Mouse (Mus musculus) spleen, adult 2 months (tissue): ENCODE measurements around the gene Slc6a5.

ENCODE experiments used
- CTCF ChIP-seq: fragments of 200-500 bp; IDR thresholded peaks from 2 replicates; pipeline ENCODE4 v1.5.1; 2011; ENCODE audit warnings: mild to moderate bottlenecking, inconsistent platforms; ENCODE audit not compliant: insufficient read depth, insufficient read length, insufficient replicate concordance; ENCODE audit errors: extremely low read depth
- POLR2A ChIP-seq: fragments of 200-500 bp; IDR thresholded peaks from 2 replicates; pipeline ENCODE4 v1.6.1; 2011; ENCODE audit warnings: low read depth, low read length, inconsistent platforms

DNA sequence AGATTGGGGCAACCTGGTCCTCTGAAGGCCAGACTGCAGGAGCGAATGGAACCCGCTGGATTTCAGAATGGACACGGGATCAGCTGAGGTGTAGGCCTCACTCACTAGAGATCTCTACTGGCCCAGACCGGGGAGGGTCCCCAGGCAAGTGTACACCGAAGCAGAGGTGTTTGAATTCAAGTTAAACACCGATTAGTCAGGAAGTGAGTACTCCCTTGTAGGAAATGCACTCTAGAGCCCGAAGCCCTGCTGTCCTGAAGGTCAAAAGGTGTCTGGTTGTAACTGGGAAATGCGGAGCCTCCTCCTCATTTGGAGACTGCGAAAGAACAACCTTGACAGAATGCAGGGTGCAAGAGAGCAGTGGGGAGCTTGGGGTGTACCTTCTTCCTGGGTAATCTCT is 5.0 kb downstream of the Slc6a5 start:
- TF ChIP-seq CTCF (no peak), POLR2A (no peak)
